Mouse (Mus musculus): ENCODE measurements around the gene Arpc5. TPM values are rescaled to one million over a fixed set of nuclear protein-coding genes. Genes with fewer than 3 reads are reported as not detected.

Gene Arpc5
- 274 TPM for polyA plus RNA-seq (2014; fragmentation: Illumina TruSeq; extraction: RNeasy Lipid Tissue Mini Kit (QIAGEN cat#74804))

GRCm38 (mm10) chr1:152766032-152766772 lies at the start of gene Arpc5, which contains the start of gene Rgl1:
Gene Arpc5 (plus strand): TSS chr1:152766542.
Gene Rgl1 (minus strand): TSS chr1:152766351.

GRCm38 (mm10) chr1:152750312-152750965 lies 15.9 kb upstream of the Arpc5 start, which contains the start of gene Apobec4:
Gene Apobec4 (plus strand): TSS chr1:152750551.

DNA sequence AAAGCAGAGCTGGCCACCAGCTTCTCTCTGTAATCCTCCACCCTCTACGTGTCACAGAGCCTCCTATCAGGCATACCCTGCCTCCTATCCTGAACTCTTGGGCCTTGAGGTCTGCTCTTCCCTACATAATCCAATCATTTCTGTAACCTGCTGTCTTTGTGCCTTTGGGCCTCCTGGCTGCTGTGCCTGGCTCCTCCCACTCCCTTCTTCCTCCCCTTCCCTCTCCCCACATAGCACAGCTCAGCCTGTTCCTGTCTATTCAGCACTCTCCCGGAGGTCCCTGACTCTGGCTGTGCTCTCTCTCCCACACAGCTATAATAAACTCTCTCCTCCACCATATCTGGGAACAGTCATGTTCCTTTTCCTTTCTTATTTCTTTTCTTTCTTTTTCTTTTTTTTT lies 33.6 kb downstream of the Arpc5 start, which contains the start of gene Ncf2:
Gene Ncf2 (plus strand): TSS at position 298 of the 400 bp plus-strand sequence.

Other genes starting within 250 kb of the Arpc5 start
- gene Apobec4, start 16.0 kb upstream of the Arpc5 start, polyA plus RNA-seq (2014; fragmentation: Illumina TruSeq; extraction: RNeasy Lipid Tissue Mini Kit (QIAGEN cat#74804)), result 0.68 TPM
- 19.3 TPM for gene Rgl1, start 191 bp upstream of the Arpc5 start, polyA plus RNA-seq (2014; fragmentation: Illumina TruSeq; extraction: RNeasy Lipid Tissue Mini Kit (QIAGEN cat#74804))
- gene Ncf2, start 33.7 kb downstream of the Arpc5 start, polyA plus RNA-seq (2014; fragmentation: Illumina TruSeq; extraction: RNeasy Lipid Tissue Mini Kit (QIAGEN cat#74804)), result 2.3 TPM
- gene Smg7, start 136.1 kb downstream of the Arpc5 start, polyA plus RNA-seq (2014; fragmentation: Illumina TruSeq; extraction: RNeasy Lipid Tissue Mini Kit (QIAGEN cat#74804)), result 42.2 TPM
- 1.1 TPM for gene Nmnat2, start 188.5 kb downstream of the Arpc5 start, polyA plus RNA-seq (2014; fragmentation: Illumina TruSeq; extraction: RNeasy Lipid Tissue Mini Kit (QIAGEN cat#74804))